Comparison of ENCODE assay signal across 9 mouse cellular contexts in genomic region chr14:20791511-20792242, GRCm38 (mm10). TPM values are rescaled to one million over a fixed set of nuclear protein-coding genes. Genes with fewer than 3 reads are reported as not detected.
DNase-seq lines count a peak whose midpoint lies in the region; ATAC-seq and TF ChIP-seq lines count a peak whose summit lies in the region.
"Had no signal": no experiment of that assay in that cellular context is flagged by ENCODE, and none has a peak within 500 bp of the region (broad histone marks: within the 10 kb centered on the region; RNA-seq: fewer than 3 reads in every experiment).

No protein-coding gene starts in this region.

- no peak for DNase-seq in heart, postnatal 0 days (ENCODE audit: low spot score)
- DNase-seq in heart, adult 9 months (ENCODE audit: low spot score in 2 of 2): no peak
- peak; percentile 61 for DNase-seq in thymus, postnatal 14 days
- no peak for DNase-seq in thymus, postnatal 0 days (ENCODE audit: low spot score)
- no peak for DNase-seq in liver, postnatal 0 days
- DNase-seq in urinary bladder, postnatal 4 days (ENCODE audit: low spot score in 2 of 2): no peak
- DNase-seq in embryo, embryonic 10.5 days (ENCODE audit: low spot score): no peak
- DNase-seq in embryo, embryonic 11 days: no peak

- no peaks in the 10 kb centered on the region for H3K27me3 ChIP-seq in heart, postnatal 0 days (ENCODE audit: control insufficient read depth, insufficient read depth, low read length)
- no peaks in the 10 kb centered on the region for H3K27me3 ChIP-seq in liver, postnatal 0 days (ENCODE audit: insufficient read depth, low read length)

- H3K27ac ChIP-seq in heart, postnatal 0 days (ENCODE audit: low read depth): no peak overlapping the region
- no peak overlapping the region for H3K27ac ChIP-seq in liver, postnatal 0 days (ENCODE audit: low read depth)

- H3K9ac ChIP-seq in heart, postnatal 0 days (replicated peaks; ENCODE audit: low read depth, low read length): no peak overlapping the region; the same call in 1 of the 2 replicates
- no peak overlapping the region for H3K9ac ChIP-seq in liver, postnatal 0 days (replicated peaks)

- TF ChIP-seq EP300 in heart, postnatal 0 days (IDR thresholded peaks at IDR 0.05; ENCODE audit: low read depth): no peak
- TF ChIP-seq EP300 in liver, postnatal 0 days (IDR thresholded peaks at IDR 0.05; ENCODE audit: low read depth): no peak

- peaks cover 34% of the 10 kb centered on the region for H3K36me3 ChIP-seq in heart, postnatal 0 days (replicated peaks; ENCODE audit: control insufficient read depth, insufficient read depth, low read length)
- peaks cover 13% of the 10 kb centered on the region for H3K36me3 ChIP-seq in liver, postnatal 0 days (replicated peaks; ENCODE audit: insufficient read depth, low read length)

- H3K4me3 ChIP-seq in heart, postnatal 0 days (ENCODE audit: low read depth, low read length): no peak overlapping the region
- no peak overlapping the region for H3K4me3 ChIP-seq in liver, postnatal 0 days (ENCODE audit: low read depth, low read length)

- H3K4me2 ChIP-seq in heart, postnatal 0 days (ENCODE audit: low read depth, low read length): 0 out of 2 replicates have a peak overlapping the region, but pooled peaks have one; percentile 96
- no peak overlapping the region for H3K4me2 ChIP-seq in liver, postnatal 0 days (ENCODE audit: low read depth, low read length)

- H3K9me3 ChIP-seq in heart, postnatal 0 days (replicated peaks; ENCODE audit: control insufficient read depth, low read length): no peaks in the 10 kb centered on the region
- no peaks in the 10 kb centered on the region for H3K9me3 ChIP-seq in liver, postnatal 0 days (ENCODE audit: low read length)

- 81% methylated on average over 16 of the region's 16 CpGs for WGBS in heart, postnatal 0 days
- WGBS in liver, postnatal 0 days (ENCODE audit: insufficient replicate concordance): 85% methylated on average over 16 of the region's 16 CpGs

- peaks cover 22% of the 10 kb centered on the region for H3K4me1 ChIP-seq in heart, postnatal 0 days (ENCODE audit: control insufficient read depth, insufficient read depth)
- peaks cover 11% of the 10 kb centered on the region for H3K4me1 ChIP-seq in liver, postnatal 0 days (ENCODE audit: insufficient read depth)

- no peak for ATAC-seq in heart, postnatal 0 days (ENCODE audit: insufficient read depth, low read depth)
- ATAC-seq in liver, postnatal 0 days: no peak

- TF ChIP-seq CTCF in heart, postnatal 0 days (IDR thresholded peaks at IDR 0.05; ENCODE audit: low read depth): no peak
- TF ChIP-seq CTCF in liver, postnatal 0 days (IDR thresholded peaks at IDR 0.05; ENCODE audit: low read depth): 0 out of 2 replicates have a peak, but pooled peaks have one; percentile 25

RNA-seq across cellular contexts. Expression of gene Camk2g, which starts 2.2 kb away (rescaled TPM):
- 74.5 and 107 TPM in 2 replicates for total RNA-seq in heart, postnatal 0 days (2014; rRNA removed; ENCODE audit: low replicate concordance)
- 60.8 and 72.5 TPM in 2 replicates for polyA plus RNA-seq in heart, postnatal 0 days (2015; fragmentation: Nextera tagmentation; extraction: Ambion mirVana)
- polyA plus RNA-seq in thymus, postnatal 0 days (2015; fragmentation: Nextera tagmentation; extraction: Ambion mirVana): 53.2 and 56.4 TPM in 2 replicates
- 6.6 and 7.2 TPM in 2 replicates for polyA plus RNA-seq in liver, postnatal 0 days (2015; fragmentation: Nextera tagmentation; extraction: Ambion mirVana)

RNA-seq across cellular contexts. Expression of gene Plau, which starts 44.8 kb away (rescaled TPM):
- 3.3 and 4.2 TPM in 2 replicates for total RNA-seq in heart, postnatal 0 days (2014; rRNA removed; ENCODE audit: low replicate concordance)
- polyA plus RNA-seq in heart, postnatal 0 days (2015; fragmentation: Nextera tagmentation; extraction: Ambion mirVana): 0.84 and 0.89 TPM in 2 replicates
- 3.5 and 3.7 TPM in 2 replicates for polyA plus RNA-seq in thymus, postnatal 0 days (2015; fragmentation: Nextera tagmentation; extraction: Ambion mirVana)
- 0.83 and 0.84 TPM in 2 replicates for polyA plus RNA-seq in liver, postnatal 0 days (2015; fragmentation: Nextera tagmentation; extraction: Ambion mirVana)
- total RNA-seq: MEL had no signal

RNA-seq across cellular contexts. Expression of gene Ndst2, which starts 57.3 kb away (rescaled TPM):
- total RNA-seq in heart, postnatal 0 days (2014; rRNA removed; ENCODE audit: low replicate concordance): 8.0 and 20.3 TPM in 2 replicates
- 7.8 and 8.5 TPM in 2 replicates for polyA plus RNA-seq in heart, postnatal 0 days (2015; fragmentation: Nextera tagmentation; extraction: Ambion mirVana)
- 9.2 and 9.8 TPM in 2 replicates for polyA plus RNA-seq in thymus, postnatal 0 days (2015; fragmentation: Nextera tagmentation; extraction: Ambion mirVana)
- 11.7 and 12.6 TPM in 2 replicates for polyA plus RNA-seq in liver, postnatal 0 days (2015; fragmentation: Nextera tagmentation; extraction: Ambion mirVana)
